Mouse (Mus musculus) cortical plate, adult 2 months (tissue): ENCODE measurements around the gene Vegfd. TPM values are rescaled to one million over a fixed set of nuclear protein-coding genes. Genes with fewer than 3 reads are reported as not detected.

Experiments
- H3K27ac ChIP-seq: fragments of 200-500 bp; 2 replicates; pipeline ENCODE4 v1.5.1; 2012; ENCODE audit warnings: low read length, control low read depth, inconsistent platforms; ENCODE audit not compliant: insufficient read depth
- H3K4me1 ChIP-seq: fragments of 200-500 bp; 2 replicates; pipeline ENCODE4 v1.6.1; 2011; ENCODE audit warnings: low read length; ENCODE audit not compliant: control insufficient read depth, insufficient read depth
- H3K4me3 ChIP-seq: fragments of 200-500 bp; 2 replicates; pipeline ENCODE4 v1.5.1; 2011; ENCODE audit warnings: mild to moderate bottlenecking, low read length, control low read depth; ENCODE audit not compliant: insufficient read depth
- CTCF ChIP-seq: fragments of 200-500 bp; IDR thresholded peaks from 2 replicates; pipeline ENCODE4 v1.5.1; 2011; ENCODE audit warnings: mild to moderate bottlenecking, control low read depth, low read length; ENCODE audit not compliant: insufficient read depth; ENCODE audit errors: extremely low read depth
- POLR2A ChIP-seq: fragments of 200-500 bp; IDR thresholded peaks from 2 replicates; pipeline ENCODE4 v1.6.1; 2011; ENCODE audit warnings: mild to moderate bottlenecking, low read length, control low read depth; ENCODE audit not compliant: insufficient read depth; ENCODE audit errors: extremely low read depth
- polyA plus RNA-seq: library from polyadenylated mRNA; depleted of rRNA; stranded (reverse); fragments of >200 nt; gene quantifications from 2 replicates; pipeline ENCODE4 v1.2.3, GENCODE M21; 2012

Vegfd gene
- polyA plus RNA-seq, 1 experiment: 2.2 TPM

GRCm38 (mm10) chrX:164381618-164382408, 8.6 kb downstream of the Vegfd start:
- peak overlapping the region; percentile 37 for H3K4me3 ChIP-seq
- H3K27ac ChIP-seq: no peak overlapping the region
- TF ChIP-seq POLR2A: no peak
- no peak for TF ChIP-seq CTCF

GRCm38 (mm10) chrX:164394091-164394490, 20.9 kb downstream of the Vegfd start:
- Histone ChIP-seq H3K4me1 (no peaks in the 10 kb centered on the region), H3K4me3 (no peak overlapping the region), H3K27ac (no peak overlapping the region)
- no peak for TF ChIP-seq POLR2A
- TF ChIP-seq CTCF: no peak

More at GRCm38 (mm10) chrX:164381618-164382408, 8.6 kb downstream of the Vegfd start:
- no peaks in the 10 kb centered on the region for H3K4me1 ChIP-seq

- TF ChIP-seq POLR2A: no peak
- peak; percentile 36; the same call in 1 of the 2 replicates for TF ChIP-seq CTCF
- Histone ChIP-seq H3K4me3 (no peak overlapping the region), H3K4me1 (no peaks in the 10 kb centered on the region), H3K27ac (no peak overlapping the region)
Measured at GRCm38 (mm10) chrX:164398456-164398855, 25.3 kb downstream of the Vegfd start.

GRCm38 (mm10) chrX:164405080-164405649, 32.0 kb downstream of the Vegfd start:
- Histone ChIP-seq H3K4me3 (no peak overlapping the region), H3K4me1 (no peaks in the 10 kb centered on the region), H3K27ac (no peak overlapping the region)
- TF ChIP-seq CTCF (no peak), POLR2A (no peak)

- Histone ChIP-seq H3K4me1 (no peaks in the 10 kb centered on the region), H3K4me3 (no peak overlapping the region), H3K27ac (no peak overlapping the region)
- TF ChIP-seq CTCF (no peak), POLR2A (no peak)
Measured at GRCm38 (mm10) chrX:164406133-164407022, 33.2 kb downstream of the Vegfd start.

GRCm38 (mm10) chrX:164408301-164408927, 35.2 kb downstream of the Vegfd start:
- TF ChIP-seq POLR2A (no peak), CTCF (no peak)
- H3K4me1 ChIP-seq: no peaks in the 10 kb centered on the region
- H3K4me3 ChIP-seq: no peak overlapping the region
- H3K27ac ChIP-seq: no peak overlapping the region

GRCm38 (mm10) chrX:164410562-164410961, 37.4 kb downstream of the Vegfd start:
- H3K27ac ChIP-seq: no peak overlapping the region
- TF ChIP-seq POLR2A (no peak), CTCF (no peak)
- no peak overlapping the region for H3K4me3 ChIP-seq
- no peaks in the 10 kb centered on the region for H3K4me1 ChIP-seq

- no peak overlapping the region for H3K4me3 ChIP-seq
- no peaks in the 10 kb centered on the region for H3K4me1 ChIP-seq
- no peak for TF ChIP-seq CTCF
- TF ChIP-seq POLR2A: no peak
- no peak overlapping the region for H3K27ac ChIP-seq
Measured at GRCm38 (mm10) chrX:164416803-164417202, 43.6 kb downstream of the Vegfd start.

- TF ChIP-seq POLR2A (no peak), CTCF (no peak)
- Histone ChIP-seq H3K27ac (no peak overlapping the region), H3K4me3 (no peak overlapping the region), H3K4me1 (no peaks in the 10 kb centered on the region)
Measured at GRCm38 (mm10) chrX:164418008-164418407, 44.8 kb downstream of the Vegfd start.
